Mouse (Mus musculus) ES-Bruce4 (cell line): ENCODE measurements around the gene Glrx2. TPM values are rescaled to one million over a fixed set of nuclear protein-coding genes. Genes with fewer than 3 reads are reported as not detected.

Experiments used
- H3K27ac ChIP-seq: 2 replicates; pipeline ENCODE4 v1.5.1; 2012; ENCODE audit warnings: low read length, inconsistent platforms; ENCODE audit not compliant: insufficient read depth
- H3K27me3 ChIP-seq: 2 replicates; pipeline ENCODE4 v1.6.1; 2012; ENCODE audit warnings: mild to moderate bottlenecking, low read length, inconsistent platforms; ENCODE audit not compliant: control insufficient read depth, poor library complexity, insufficient read depth, severe bottlenecking
- H3K36me3 ChIP-seq: 2 replicates; pipeline ENCODE4 v1.6.1; 2012; ENCODE audit warnings: inconsistent platforms, mild to moderate bottlenecking, low read length, moderate library complexity; ENCODE audit not compliant: control insufficient read depth, poor library complexity, insufficient read depth, severe bottlenecking
- H3K4me1 ChIP-seq: one replicate; pipeline ENCODE4 v1.8.1; 2011; ENCODE audit warnings: low read length; ENCODE audit not compliant: control insufficient read depth, insufficient read depth
- H3K4me3 ChIP-seq: 2 replicates; pipeline ENCODE4 v1.5.1; 2011; ENCODE audit warnings: low read depth, mild to moderate bottlenecking, low read length
- H3K9ac ChIP-seq: 2 replicates; pipeline ENCODE4 v1.6.1; 2012; ENCODE audit warnings: low read depth, mild to moderate bottlenecking, inconsistent platforms; ENCODE audit not compliant: poor library complexity, severe bottlenecking
- H3K9me3 ChIP-seq: replicated peaks from 2 replicates; pipeline ENCODE4 v1.6.1; 2012; ENCODE audit warnings: mild to moderate bottlenecking, low read length, inconsistent platforms; ENCODE audit not compliant: control insufficient read depth, poor library complexity, insufficient read depth, severe bottlenecking
- CTCF ChIP-seq: IDR thresholded peaks from one replicate; pipeline ENCODE4 v1.8.1; 2011; ENCODE audit warnings: low read depth, low read length
- EP300 ChIP-seq: IDR thresholded peaks from 2 replicates; pipeline ENCODE4 v1.6.1; 2011; ENCODE audit warnings: low read depth, low read length; ENCODE audit not compliant: insufficient read depth
- POLR2A ChIP-seq: IDR thresholded peaks from one replicate; pipeline ENCODE4 v1.8.1; 2011; ENCODE audit warnings: low read length; ENCODE audit not compliant: insufficient read depth
- polyA plus RNA-seq: library from polyadenylated mRNA; stranded (reverse); fragments of >200 nt; gene quantifications from 2 replicates; pipeline ENCODE4 v1.2.4, GENCODE M21; 2011; ENCODE audit warnings: low read depth; ENCODE audit not compliant: missing spikeins, insufficient read depth, insufficient read length

Glrx2 gene
- polyA plus RNA-seq, 1 experiment, result 42.3 TPM

DNA sequence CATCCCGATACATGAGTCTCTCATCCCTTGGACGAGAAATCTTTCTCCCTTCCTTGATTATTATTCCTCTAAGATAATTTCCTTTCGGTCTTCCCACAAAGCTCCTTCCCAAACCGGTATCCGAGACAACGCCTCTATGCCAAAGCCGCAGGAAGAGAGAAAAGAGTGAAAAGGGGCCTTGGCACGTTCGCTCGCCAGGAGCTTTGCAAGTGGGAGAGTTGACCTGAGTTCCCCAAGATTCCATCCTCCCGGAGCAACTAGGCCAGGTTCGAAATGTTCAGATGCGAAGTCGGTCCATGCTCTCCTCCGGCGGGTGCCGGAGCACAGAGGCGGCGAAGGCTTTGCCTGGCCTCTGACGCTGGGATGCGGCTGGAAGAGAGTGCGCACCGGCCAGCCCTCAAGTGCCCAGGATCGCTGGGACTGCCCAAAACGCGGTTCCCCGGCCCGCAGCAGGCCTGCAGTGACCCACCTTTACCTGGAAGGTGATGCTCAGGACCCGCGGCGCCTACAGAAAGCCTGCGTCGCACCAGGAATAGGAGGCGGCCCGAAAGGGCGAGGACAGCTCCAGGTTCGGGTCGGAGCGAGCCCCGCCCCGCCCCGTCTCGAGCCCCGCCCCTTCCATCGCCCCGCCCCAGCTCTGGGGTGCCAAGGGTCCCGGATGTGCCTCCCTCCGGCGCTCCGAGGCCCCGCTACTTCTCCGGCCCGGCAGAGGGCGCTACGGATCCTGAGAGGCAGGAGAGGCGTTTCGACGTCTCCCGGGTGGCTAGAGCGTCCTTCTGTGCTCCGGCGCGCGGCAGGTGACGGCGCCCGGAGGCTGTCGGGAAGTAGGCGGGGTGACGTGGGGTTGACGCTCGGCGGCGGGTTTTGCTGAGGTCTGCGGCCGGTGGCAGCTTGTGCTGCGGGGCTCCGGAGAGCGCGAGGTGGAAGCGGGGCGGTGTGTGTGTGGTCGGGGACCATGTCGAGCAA is 60.6 kb downstream of the Glrx2 start, which contains the start of the genes Trove2 and Uchl5:
Trove2 (minus strand) TSS at position 623 of the 966 bp plus-strand sequence.
Uchl5 (plus strand) TSS at position 827 of the 966 bp plus-strand sequence.
- peak; percentile 73 for TF ChIP-seq CTCF
- peak; percentile 17; the same call in 1 of the 2 replicates for TF ChIP-seq EP300
- TF ChIP-seq POLR2A, result peak; percentile 84
- H3K27ac ChIP-seq, result no peak within 1 kb of the TSS
- H3K27me3 ChIP-seq, result no peaks in the 10 kb centered on the region
- H3K9ac ChIP-seq, result peak within 1 kb of the TSS; percentile 89
- no peaks in the 10 kb centered on the region for H3K9me3 ChIP-seq
- peak within 1 kb of the TSS; percentile 90 for H3K4me3 ChIP-seq
- peaks cover 2% of the 10 kb centered on the region for H3K4me1 ChIP-seq
- peaks cover 2% of the 10 kb centered on the region for H3K36me3 ChIP-seq

DNA sequence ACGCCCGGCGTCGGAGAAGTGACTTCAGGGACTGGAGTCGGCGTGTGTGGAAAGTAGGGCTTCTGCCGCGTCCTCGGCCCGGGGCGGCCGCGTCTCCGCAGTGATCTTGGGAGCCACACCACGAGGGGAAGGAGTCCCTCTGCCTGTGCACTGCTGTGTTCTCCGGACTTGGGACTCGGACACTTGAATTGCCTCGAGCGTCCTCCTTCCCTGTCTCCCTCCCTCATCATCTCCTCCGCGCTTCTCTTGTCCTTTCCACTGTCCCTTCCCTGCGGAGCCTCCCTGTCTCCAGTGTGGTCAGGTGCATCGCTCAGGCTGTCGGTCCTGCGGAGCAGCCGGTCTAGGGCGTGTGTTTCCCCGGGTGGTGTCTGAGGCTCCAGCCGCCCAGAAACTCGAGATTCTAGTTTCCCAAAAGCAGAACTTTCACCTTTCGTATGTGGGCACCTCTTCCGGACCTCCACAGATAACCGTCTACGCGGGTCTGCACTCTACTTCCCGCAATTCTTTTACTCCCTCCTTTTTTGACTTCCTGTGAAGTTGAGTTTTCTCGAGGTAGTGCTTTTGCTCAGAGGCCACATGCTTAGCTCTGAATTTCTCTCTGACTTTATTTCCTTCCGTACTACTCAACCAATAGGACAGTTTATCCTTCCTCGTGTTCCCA is 61.5 kb downstream of the Glrx2 start:
- Histone ChIP-seq H3K9ac (peak overlapping the region; percentile 89), H3K4me1 (peaks cover 4% of the 10 kb centered on the region), H3K36me3 (peaks cover 2% of the 10 kb centered on the region), H3K27me3 (no peaks in the 10 kb centered on the region), H3K27ac (no peak overlapping the region), H3K9me3 (no peaks in the 10 kb centered on the region), H3K4me3 (peak overlapping the region; percentile 90)
- TF ChIP-seq POLR2A (no peak), CTCF (no peak), EP300 (no peak)

DNA sequence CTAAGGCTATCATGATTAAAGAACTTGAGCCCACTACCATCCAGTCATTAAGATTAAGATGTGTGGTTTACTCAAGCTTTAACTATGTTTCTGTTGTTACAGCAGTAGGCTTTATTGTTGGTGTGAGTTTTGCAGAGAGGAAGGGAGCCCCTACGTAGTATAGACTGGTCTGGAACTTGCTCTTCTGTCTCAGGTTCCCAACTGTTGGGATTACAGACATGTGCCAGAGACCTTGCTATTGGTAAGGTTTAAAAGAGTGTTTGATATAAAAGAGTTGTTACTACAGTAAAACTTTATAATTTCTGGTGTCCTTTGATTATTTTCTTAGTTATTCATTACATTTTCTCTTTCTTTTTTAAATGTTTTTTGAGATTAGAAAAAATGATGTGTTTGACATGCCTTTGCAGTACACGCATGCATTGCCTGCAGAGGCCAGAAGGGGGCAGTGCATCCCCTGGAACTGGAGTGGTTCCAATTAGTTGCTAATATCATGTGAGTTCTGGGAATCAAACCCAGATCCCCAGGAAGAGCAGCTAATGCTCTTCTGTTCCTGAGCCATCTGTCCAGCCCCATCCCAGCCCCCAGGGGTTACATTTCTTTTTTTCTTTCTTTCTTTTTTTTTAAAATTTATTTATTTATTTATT is 72.6 kb downstream of the Glrx2 start:
- Histone ChIP-seq H3K36me3 (peaks cover 8% of the 10 kb centered on the region), H3K9me3 (no peaks in the 10 kb centered on the region), H3K4me3 (no peak overlapping the region), H3K9ac (no peak overlapping the region), H3K27me3 (no peaks in the 10 kb centered on the region), H3K27ac (no peak overlapping the region), H3K4me1 (no peaks in the 10 kb centered on the region)
- TF ChIP-seq CTCF, result peak; percentile 86
- no peak for TF ChIP-seq POLR2A
- no peak for TF ChIP-seq EP300

Other genes starting within 250 kb of the Glrx2 start
- not detected in 2 replicates for gene B3galt2, start 75.7 kb upstream of the Glrx2 start, polyA plus RNA-seq
- 107 and 115 TPM in 2 replicates for gene Cdc73, start 13.4 kb upstream of the Glrx2 start, polyA plus RNA-seq
- gene Trove2, start 60.7 kb downstream of the Glrx2 start, polyA plus RNA-seq, result 21.8 and 22.1 TPM in 2 replicates
- 140 and 141 TPM in 2 replicates for gene Uchl5, start 60.9 kb downstream of the Glrx2 start, polyA plus RNA-seq